Mouse (Mus musculus) layer of hippocampus, adult 9-10 months (tissue): ENCODE results near the gene 3830406C13Rik.

Experiments used
- DNase-seq: peaks from one replicate; pipeline ENCODE4 v3.0.0; 2022; ENCODE audit warnings: low spot score

The 3830406C13Rik gene

DNA sequence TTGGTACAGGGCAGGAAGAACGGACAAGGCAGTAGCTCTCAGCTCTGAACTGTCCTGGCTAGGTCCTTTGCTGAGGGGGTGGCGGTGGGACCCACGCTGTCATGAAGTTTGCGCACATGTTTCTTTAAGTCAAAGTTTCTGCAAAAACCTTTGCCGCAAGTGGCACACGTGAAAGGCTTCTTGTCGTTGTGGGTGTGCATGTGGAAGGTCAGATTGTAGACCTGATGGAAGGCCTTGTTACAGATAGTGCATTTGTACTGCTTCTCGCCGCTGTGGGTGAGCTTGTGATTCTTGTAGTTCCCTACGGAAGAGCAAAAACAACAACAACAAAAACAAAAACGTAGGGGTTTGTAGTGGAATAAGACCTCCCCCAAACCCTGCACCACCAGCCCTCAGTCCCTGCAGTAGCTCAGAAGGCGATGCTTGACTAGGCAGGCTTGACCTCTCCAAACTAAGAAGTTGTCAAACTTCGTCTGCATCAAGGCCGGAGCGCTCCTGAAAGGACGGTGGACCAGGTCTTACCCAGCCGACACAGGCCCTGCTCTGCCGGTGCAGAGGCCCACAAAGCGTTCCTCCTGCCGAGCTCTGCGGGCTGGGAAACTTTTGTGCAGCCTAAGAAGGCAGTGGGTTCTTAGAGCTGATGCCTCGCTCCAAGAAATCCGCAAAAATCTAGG, 58.6 kb downstream of the 3830406C13Rik start:
- DNase-seq = no peak

DNA sequence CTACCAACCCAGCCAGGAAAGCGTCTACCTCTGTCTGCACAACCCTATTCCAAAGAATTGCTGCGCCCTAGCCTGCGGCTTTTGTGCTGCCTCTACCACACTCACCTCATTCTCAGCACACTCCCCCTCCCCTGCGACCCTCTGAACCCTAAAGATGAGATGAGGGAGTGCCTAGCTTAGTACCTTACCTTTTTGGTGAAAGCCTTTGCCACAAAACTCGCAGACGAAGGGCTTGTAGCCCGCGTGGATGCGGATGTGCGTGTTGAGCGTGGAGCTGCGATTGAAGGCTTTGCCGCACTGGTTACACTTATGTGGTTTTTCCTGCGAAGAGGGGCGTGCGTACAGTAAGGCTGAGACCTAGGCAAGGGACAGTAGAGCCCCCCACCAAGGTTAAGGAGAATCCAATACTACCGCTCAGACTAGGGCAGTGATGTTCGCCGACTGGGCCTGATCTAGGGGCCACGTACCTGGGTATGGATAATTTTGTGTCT, 59.5 kb downstream of the 3830406C13Rik start:
- no peak for DNase-seq

DNA sequence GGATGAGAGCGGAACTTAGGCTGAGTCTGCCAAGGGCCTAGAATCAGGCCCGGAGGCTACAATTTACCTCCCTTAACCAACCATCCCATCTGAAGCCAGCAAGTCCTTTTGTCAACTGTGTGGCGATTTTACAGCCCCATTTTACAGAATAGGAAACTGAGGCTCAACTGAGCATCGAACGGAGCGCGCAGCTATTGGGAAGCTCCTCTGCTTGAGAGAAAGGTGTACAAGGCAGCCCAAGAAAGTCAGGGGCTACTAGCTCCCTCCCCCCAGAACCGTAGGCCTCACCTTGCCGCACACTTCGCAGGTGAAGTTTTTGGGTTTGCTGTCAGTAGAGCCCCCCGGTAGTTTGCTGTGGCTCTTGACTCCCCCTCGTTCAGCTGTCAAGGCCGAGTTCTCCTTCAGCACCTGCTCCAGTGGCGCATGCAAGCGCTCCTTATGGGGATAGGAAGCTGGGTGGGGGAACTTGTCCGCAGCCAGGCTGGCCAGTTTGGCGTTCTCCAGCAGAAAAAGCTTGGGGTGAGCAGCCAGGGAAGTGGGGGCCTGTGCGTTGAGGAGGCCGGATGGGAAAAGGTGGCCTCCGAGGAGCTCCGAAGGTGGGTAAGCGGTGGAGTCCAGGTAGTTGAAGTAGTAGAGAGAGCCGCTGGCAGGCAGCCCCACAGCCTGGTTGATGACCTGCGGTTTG, 60.2 kb downstream of the 3830406C13Rik start:
- DNase-seq = no peak

DNA sequence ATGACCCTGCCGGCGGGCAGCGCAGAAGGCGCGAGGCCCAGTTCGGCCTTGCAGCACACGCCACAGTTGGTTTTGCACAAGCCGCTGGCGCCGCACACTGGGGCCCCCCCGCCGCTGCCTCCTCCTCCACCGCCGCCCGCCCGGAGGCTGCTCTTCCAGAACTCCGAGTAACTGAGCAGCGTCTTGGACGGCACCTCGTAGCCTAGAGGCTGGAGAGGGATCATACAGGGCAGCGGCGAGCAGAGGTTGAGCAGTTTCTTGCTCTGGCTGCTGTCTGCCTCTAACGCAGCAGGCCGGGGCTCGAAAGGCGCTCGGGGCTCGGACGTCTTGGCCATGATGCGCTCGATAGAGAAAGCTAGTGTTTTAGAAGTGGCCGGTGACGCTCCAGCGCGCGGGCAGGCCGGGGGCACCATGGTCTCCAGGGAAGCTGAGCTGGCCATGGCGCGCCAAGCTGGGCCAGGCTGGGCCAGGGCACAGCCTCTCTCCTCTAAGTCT, 60.8 kb downstream of the 3830406C13Rik start:
- no peak for DNase-seq

DNA sequence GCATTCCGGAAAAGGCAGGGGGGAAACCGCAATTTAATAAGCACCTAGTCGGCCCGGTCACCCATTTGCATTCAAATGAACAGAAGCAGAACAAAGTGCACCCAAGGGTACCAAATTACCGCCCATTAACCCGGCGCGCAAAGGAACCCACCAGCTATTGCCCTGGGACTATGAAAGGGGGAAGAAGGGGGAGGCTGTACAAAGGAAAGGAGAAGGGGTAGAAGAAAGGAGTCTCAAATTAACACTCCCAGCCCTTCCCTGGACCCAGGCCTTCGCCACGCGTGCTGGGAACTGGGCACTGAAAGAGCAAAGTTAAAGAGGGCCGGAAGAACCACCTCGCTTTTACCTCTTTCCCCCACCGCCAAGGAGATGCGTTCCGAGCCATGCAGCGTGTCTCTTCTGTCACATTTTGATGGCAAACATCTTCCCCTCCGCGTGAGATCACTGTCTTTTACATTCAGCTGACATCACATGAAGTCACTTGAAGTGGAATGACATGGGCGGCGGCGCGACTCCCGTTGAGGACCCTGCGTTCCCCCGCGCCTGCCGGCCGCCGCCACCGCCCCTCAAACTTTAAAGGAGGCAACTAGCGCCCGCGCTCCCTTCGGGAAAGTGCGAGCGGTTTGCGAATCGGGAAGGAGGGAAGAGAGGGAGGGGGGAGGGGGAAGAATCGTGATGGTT, 61.4 kb downstream of the 3830406C13Rik start:
- DNase-seq = no peak

DNA sequence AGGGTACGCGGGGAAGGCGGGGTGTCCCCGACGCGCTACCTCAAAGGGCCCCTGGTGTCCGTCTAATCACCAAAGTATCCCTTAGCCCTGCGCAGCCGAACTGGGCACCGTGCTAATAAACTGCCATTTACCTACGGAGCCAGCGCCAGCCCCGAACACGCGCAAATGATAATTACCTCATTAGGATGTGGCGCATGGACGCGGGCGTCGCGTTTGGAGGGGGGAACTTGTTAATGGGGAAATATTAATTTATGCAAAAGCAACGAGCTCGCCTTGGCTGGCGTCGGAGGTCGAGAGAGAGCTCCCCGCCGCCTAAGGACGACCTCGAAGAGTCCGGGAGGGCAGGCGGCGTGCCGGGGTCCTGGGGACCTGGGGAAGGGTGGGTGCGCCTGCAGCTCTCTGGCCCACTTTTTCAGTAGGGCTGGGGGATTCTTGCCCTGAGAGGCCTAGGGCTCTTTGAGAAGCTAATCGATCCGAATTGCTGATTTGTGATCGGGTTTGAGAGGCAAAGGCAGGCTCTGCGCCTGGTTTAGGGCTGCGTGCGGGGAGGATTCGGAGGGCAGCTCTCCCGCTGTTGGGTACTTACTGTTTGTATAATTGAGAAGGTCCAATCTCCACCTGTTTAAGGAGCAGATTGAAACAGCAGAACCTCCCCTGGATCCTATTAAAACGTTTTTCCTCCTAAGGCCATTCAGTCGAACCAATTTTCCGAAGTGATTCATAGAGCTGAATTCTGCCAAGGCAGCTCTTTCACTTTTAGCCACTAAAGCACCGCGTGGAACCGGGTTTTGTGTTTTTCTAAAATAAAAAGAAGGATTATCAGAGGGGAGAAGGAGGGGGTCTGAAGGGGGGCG, 62.3 kb downstream of the 3830406C13Rik start:
- DNase-seq = no peak

DNA sequence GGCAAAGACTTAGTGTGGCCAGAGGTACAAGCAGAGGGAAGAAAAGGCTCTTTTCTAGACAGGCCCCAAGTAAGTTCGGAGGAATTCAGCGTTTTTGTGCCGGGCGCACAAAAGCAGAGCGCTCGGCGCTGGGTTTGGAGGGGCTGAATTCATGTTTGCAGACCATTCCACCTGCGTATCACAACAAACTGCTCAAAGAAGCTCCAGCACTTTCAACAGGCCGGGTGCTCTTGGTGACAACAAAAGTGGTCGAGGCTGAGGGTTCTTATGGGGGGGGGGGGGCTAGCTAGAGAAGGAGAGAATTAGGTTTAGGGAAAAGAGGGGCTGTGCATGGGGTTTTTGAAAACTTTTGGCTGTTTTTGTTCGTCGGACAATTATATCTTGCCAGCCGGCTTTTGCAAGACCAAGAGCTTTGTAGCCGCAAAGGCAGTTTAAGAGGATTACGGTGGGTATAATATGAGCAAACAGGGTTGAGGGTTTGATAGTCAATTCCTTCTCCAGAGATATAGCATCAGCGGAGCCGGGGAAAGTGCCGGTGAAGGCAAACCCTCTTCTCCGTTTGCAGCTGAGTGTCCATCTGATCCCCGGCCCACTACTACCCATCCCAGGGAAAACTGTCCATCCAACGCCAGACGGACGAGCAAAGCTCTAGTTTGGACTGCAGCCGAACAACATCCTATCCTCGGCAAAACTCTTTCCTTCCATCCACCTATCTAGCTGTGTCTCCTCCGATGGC, 63.1 kb downstream of the 3830406C13Rik start:
- DNase-seq = no peak

DNA sequence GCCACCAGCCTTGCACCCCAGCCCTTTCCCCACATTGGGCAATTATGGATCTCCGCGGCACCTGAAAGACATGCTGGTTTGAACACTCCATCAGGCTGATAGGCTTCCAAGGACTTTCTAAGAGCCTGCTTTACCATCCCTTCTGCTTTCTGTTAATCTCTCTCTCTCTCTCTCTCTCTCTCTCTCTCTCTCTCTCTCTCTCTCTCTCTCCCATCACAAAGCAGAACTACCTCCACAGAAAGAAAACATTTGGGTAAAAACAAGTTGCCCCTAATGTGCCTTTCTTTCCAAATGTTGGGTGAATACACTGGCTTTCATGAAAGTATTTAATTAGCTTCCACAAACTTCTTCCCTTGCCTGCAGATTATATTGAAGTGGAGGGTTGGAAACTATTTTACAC, 64.1 kb downstream of the 3830406C13Rik start, which contains the start of gene Fezf2:
Gene Fezf2 (minus strand): TSS at position 101 of the 400 bp plus-strand sequence.
- DNase-seq = no peak

DNA sequence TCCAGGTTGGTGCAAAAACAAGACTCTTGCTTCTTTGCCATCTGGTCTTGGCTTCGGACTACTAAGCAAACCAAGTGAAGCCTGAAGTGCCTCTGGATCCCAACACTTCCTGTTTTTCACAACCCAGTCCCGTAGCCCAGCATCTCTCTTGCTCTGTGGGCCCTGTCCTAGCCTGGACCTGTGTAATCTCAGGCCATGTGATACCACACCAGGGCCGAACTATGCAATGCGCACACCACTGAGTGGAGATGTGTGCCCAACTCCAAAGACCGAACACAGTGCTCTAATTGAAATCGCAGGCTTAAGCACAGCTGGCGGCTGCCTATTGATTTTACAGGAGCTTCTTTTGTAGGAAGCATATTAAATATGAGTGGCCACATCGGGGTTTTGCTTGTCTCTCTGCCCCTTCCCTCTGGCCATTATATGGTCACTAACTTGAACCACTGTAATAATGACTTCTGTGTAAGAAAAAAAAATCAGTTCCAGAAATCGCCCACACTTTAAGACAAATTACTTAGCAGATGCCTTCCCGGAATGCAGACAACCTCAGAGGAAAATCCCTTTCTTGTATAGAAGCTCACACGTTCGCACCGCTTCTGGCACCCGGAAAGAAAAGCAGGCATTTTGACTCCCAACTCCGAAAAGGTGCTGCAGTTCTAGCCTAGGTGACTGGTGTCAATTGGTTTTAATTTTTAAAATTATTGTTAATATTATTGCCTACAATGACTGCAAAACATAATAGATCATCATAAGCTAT, 65.5 kb downstream of the 3830406C13Rik start:
- DNase-seq = no peak

DNA sequence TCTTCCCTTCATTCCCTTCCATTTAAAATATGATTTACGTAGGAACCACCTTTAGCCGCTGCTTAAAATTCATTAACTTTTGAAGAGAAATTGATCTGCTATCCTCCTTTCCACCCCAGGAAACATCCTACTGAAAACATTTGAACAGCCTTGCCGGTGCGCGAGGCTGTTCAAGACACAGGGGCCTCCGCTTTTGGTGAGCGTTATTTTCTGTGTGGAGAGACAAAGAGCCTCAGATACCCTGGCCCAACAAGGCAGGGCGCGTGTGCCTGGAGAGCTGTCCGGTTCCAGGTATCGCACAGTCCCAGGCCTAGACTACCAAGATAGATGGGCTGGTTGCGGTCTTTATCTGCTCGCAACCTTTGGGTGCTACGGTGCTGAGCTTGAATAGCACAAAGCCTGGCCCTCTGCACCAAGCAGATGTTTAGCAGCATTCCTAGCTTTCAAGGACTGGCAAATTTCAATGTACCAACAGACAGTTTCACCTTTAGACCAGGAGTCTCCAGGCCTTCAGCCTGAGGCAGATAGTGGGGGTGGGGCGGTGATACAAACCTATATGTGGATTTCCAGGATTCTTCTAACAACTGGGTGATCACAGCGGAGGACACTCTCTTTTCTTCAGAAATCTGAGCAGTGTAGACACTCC, 66.4 kb downstream of the 3830406C13Rik start:
- no peak for DNase-seq
